Mouse (Mus musculus) central nervous system, embryonic 11.5 days (tissue): ENCODE results near the gene Gm4340. TPM values are rescaled to one million over a fixed set of nuclear protein-coding genes. Genes with fewer than 3 reads are reported as not detected.

ENCODE experiments used
- polyA plus RNA-seq: library from polyadenylated mRNA; depleted of rRNA; stranded (reverse); fragments of >200 nt; gene quantifications from 2 replicates; pipeline ENCODE4 v1.2.3, GENCODE M21; 2012; rRNA removed

Gm4340 gene
- polyA plus RNA-seq: not detected in 2 replicates

DNA sequence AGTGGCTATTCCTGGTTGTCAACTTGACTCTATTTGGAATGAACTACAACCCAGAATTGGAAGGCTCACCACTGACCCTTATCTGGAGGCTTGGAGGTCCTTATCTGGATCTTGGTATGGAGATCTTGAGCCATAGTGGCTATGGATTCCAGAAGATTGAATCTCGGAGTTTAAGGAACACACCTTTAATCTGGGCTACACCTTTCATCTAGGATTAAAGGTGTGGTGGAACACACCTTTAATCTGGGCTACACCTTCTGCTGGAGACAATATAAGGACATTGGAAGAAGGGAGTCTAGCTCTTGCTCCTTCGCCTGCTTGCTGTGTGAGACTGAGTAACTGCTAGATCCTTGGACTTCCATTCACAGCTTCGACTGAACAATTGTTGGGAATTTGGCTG, at the start of gene Gm4340:
Gm4340 (plus strand) TSS at position 301 of the 400 bp plus-strand sequence.

DNA sequence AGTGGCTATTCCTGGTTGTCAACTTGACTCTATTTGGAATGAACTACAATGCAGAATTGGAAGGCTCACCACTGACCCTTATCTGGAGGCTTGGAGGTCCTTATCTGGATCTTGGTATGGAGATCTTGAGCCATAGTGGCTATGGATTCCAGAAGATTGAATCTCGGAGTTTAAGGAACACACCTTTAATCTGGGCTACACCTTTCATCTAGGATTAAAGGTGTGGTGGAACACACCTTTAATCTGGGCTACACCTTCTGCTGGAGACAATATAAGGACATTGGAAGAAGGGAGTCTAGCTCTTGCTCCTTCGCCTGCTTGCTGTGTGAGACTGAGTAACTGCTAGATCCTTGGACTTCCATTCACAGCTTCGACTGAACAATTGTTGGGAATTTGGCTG, 42.6 kb upstream of the Gm4340 start, which contains the start of gene Gm6763:
Gm6763 (plus strand) TSS at position 301 of the 400 bp plus-strand sequence.

DNA sequence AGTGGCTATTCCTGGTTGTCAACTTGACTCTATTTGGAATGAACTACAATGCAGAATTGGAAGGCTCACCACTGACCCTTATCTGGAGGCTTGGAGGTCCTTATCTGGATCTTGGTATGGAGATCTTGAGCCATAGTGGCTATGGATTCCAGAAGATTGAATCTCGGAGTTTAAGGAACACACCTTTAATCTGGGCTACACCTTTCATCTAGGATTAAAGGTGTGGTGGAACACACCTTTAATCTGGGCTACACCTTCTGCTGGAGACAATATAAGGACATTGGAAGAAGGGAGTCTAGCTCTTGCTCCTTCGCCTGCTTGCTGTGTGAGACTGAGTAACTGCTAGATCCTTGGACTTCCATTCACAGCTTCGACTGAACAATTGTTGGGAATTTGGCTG, 34.1 kb upstream of the Gm4340 start, which contains the start of gene Gm8764:
Gm8764 (plus strand) TSS at position 301 of the 400 bp plus-strand sequence.

DNA sequence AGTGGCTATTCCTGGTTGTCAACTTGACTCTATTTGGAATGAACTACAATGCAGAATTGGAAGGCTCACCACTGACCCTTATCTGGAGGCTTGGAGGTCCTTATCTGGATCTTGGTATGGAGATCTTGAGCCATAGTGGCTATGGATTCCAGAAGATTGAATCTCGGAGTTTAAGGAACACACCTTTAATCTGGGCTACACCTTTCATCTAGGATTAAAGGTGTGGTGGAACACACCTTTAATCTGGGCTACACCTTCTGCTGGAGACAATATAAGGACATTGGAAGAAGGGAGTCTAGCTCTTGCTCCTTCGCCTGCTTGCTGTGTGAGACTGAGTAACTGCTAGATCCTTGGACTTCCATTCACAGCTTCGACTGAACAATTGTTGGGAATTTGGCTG, 25.6 kb upstream of the Gm4340 start, which contains the start of gene Gm21304:
Gm21304 (plus strand) TSS at position 301 of the 400 bp plus-strand sequence.

DNA sequence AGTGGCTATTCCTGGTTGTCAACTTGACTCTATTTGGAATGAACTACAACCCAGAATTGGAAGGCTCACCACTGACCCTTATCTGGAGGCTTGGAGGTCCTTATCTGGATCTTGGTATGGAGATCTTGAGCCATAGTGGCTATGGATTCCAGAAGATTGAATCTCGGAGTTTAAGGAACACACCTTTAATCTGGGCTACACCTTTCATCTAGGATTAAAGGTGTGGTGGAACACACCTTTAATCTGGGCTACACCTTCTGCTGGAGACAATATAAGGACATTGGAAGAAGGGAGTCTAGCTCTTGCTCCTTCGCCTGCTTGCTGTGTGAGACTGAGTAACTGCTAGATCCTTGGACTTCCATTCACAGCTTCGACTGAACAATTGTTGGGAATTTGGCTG, 17.1 kb upstream of the Gm4340 start, which contains the start of gene Gm21312:
Gm21312 (plus strand) TSS at position 301 of the 400 bp plus-strand sequence.

DNA sequence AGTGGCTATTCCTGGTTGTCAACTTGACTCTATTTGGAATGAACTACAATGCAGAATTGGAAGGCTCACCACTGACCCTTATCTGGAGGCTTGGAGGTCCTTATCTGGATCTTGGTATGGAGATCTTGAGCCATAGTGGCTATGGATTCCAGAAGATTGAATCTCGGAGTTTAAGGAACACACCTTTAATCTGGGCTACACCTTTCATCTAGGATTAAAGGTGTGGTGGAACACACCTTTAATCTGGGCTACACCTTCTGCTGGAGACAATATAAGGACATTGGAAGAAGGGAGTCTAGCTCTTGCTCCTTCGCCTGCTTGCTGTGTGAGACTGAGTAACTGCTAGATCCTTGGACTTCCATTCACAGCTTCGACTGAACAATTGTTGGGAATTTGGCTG, 8.6 kb upstream of the Gm4340 start, which contains the start of gene Gm20765:
Gm20765 (plus strand) TSS at position 301 of the 400 bp plus-strand sequence.

Other genes with a start within 250 kb of the Gm4340 start
- not detected in 2 replicates for gene Gm21293, start 51.1 kb upstream of the Gm4340 start, polyA plus RNA-seq
- not detected in 2 replicates for gene Gm6763, start 42.5 kb upstream of the Gm4340 start, polyA plus RNA-seq
- gene Gm8764, start 34.0 kb upstream of the Gm4340 start, polyA plus RNA-seq: not detected in 2 replicates
- not detected in 2 replicates for gene Gm21304, start 25.5 kb upstream of the Gm4340 start, polyA plus RNA-seq
- gene Gm21312, start 17.0 kb upstream of the Gm4340 start, polyA plus RNA-seq: not detected in 2 replicates
- gene Gm20765, start 8.5 kb upstream of the Gm4340 start, polyA plus RNA-seq: not detected in 2 replicates